Mouse (Mus musculus) small intestine, adult 2 months (tissue): ENCODE measurements around the gene Cel.

Source experiments
- CTCF ChIP-seq: fragments of 200-500 bp; IDR thresholded peaks from 2 replicates; pipeline ENCODE4 v1.5.1; 2012; ENCODE audit warnings: low read depth, mild to moderate bottlenecking, control low read depth, inconsistent platforms, low read length, moderate library complexity, mixed read lengths; ENCODE audit not compliant: insufficient replicate concordance, insufficient read length; ENCODE audit errors: extremely low read depth
- POLR2A ChIP-seq: fragments of 200-500 bp; IDR thresholded peaks from 2 replicates; pipeline ENCODE4 v1.6.1; 2012; ENCODE audit warnings: low read depth, mild to moderate bottlenecking, control low read depth, inconsistent platforms, low read length, moderate library complexity

GRCm38 (mm10) chr2:28612436-28613063 lies 49.3 kb upstream of the Cel start:
- TF ChIP-seq POLR2A (no peak), CTCF (no peak)
